Mouse (Mus musculus) midbrain, postnatal 0 days (tissue): ENCODE data around the gene Ston1. TPM values are rescaled to one million over a fixed set of nuclear protein-coding genes. Genes with fewer than 3 reads are reported as not detected.

ENCODE experiments used
- ATAC-seq: fragments of 200-750 bp; cut with Nextera tagmentation; 2 replicates; pipeline ENCODE4 v1.8.0; 2017; ENCODE audit warnings: moderate number of reproducible peaks, mild to moderate bottlenecking, moderate TSS enrichment, moderate library complexity; ENCODE audit not compliant: low FRiP score
- DNase-seq: peaks from one replicate; pipeline ENCODE4 v3.0.0-alpha.2; 2015; ENCODE audit warnings: low spot score
- H3K27ac ChIP-seq: fragments of 300-500 bp; sonication (generic); 2 replicates; pipeline ENCODE4 v1.5.1; 2014; ENCODE audit warnings: low read depth, mild to moderate bottlenecking, low read length, mixed read lengths
- H3K27me3 ChIP-seq: fragments of 300-500 bp; sonication (generic); 2 replicates; pipeline ENCODE4 v1.6.1; 2014; ENCODE audit warnings: low read length, control low read depth, mixed read lengths; ENCODE audit not compliant: insufficient read depth
- H3K36me3 ChIP-seq: fragments of 300-500 bp; sonication (generic); 2 replicates; pipeline ENCODE4 v1.6.1; 2014; ENCODE audit warnings: low read length, control low read depth, mixed read lengths; ENCODE audit not compliant: insufficient read depth
- H3K4me1 ChIP-seq: fragments of 300-500 bp; sonication (generic); 2 replicates; pipeline ENCODE4 v1.6.1; 2014; ENCODE audit warnings: mild to moderate bottlenecking, control low read depth, antibody characterized with exemption, low read length, mixed read lengths; ENCODE audit not compliant: insufficient read depth
- H3K4me2 ChIP-seq: fragments of 300-500 bp; sonication (generic); 2 replicates; pipeline ENCODE4 v1.6.1; 2014; ENCODE audit warnings: low read depth, mild to moderate bottlenecking, low read length, mixed read lengths; ENCODE audit not compliant: poor library complexity, severe bottlenecking
- H3K4me3 ChIP-seq: fragments of 300-500 bp; sonication (generic); 2 replicates; pipeline ENCODE4 v1.5.1; 2014; ENCODE audit warnings: low read depth, mild to moderate bottlenecking, low read length, moderate library complexity
- H3K9ac ChIP-seq: fragments of 300-500 bp; sonication (generic); replicated peaks from 2 replicates; pipeline ENCODE4 v1.6.1; 2014; ENCODE audit warnings: mild to moderate bottlenecking, low read length, moderate library complexity, mixed read lengths; ENCODE audit not compliant: poor library complexity, severe bottlenecking
- H3K9me3 ChIP-seq: fragments of 300-500 bp; sonication (generic); 2 replicates; pipeline ENCODE4 v1.6.1; 2016; ENCODE audit warnings: low read length, control low read depth
- CTCF ChIP-seq: IDR thresholded peaks from 2 replicates; pipeline ENCODE4 v1.5.1; 2016; ENCODE audit warnings: antibody characterized with exemption, mild to moderate bottlenecking
- WGBS: fragments of 180-500 bp; shearing (Covaris S2); extraction: QIAGEN DNeasy Blood & Tissue Kit; methylation state at CpG from one replicate; pipeline ENCODE4 v1.1.7; 2014; 5-methylcytosine and 5-hydroxymethylcytosine counted together
- polyA plus RNA-seq: library from polyadenylated mRNA; unstranded; fragments of >200 nt; fragmentation: Nextera tagmentation; extraction: Ambion mirVana; gene quantifications from 2 replicates; pipeline ENCODE4 v1.2.1, GENCODE M21; 2015
- total RNA-seq: library from RNA; depleted of rRNA; stranded (reverse); fragments of >200 nt; gene quantifications from 2 replicates; pipeline ENCODE4 v1.2.3, GENCODE M21; 2014

Gene Ston1
- total and polyA plus RNA-seq, 2 experiments from 2014 or later: 1.3 to 4.0 TPM

DNA sequence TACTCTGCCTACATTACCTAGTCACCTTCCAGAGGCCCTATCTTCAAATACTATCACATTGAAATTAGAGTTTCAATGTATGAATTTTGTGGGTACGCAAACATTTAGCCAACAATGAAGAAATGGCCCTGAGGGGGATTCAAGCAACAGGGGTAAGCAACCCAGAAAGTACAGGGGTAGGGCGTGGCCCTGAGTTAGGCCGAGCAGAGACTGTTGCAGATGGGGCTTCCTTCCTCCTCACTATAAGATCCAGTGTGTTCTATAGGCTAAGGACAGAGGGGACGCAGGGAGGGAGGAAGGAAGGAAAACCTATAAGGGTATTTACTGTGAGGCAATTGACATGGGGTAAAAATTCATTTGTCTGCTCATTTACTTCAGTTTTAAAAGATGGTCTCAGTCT is 26.9 kb downstream of the Ston1 start:
- H3K4me2 ChIP-seq: no peak overlapping the region
- 90% methylated on average over 4 of the region's 4 CpGs for WGBS
- H3K9ac ChIP-seq: no peak overlapping the region
- ATAC-seq (no peak), DNase-seq (no peak)
- no peak overlapping the region for H3K4me3 ChIP-seq
- H3K9me3 ChIP-seq: no peaks in the 10 kb centered on the region
- no peaks in the 10 kb centered on the region for H3K36me3 ChIP-seq
- no peaks in the 10 kb centered on the region for H3K4me1 ChIP-seq
- H3K27me3 ChIP-seq: no peaks in the 10 kb centered on the region
- no peak for TF ChIP-seq CTCF
- no peak overlapping the region for H3K27ac ChIP-seq

GRCm38 (mm10) chr17:88625350-88625749 is 27.9 kb downstream of the Ston1 start:
- ATAC-seq: no peak
- WGBS: 94% methylated on average over 13 of the region's 13 CpGs
- no peak overlapping the region for H3K4me2 ChIP-seq

GRCm38 (mm10) chr17:88625931-88626330 is 28.4 kb downstream of the Ston1 start:
- 79% methylated on average over 7 of the region's 7 CpGs for WGBS
- Histone ChIP-seq H3K4me3 (no peak overlapping the region), H3K36me3 (no peaks in the 10 kb centered on the region), H3K4me2 (no peak overlapping the region; the same call in 1 of the 2 replicates), H3K27me3 (no peaks in the 10 kb centered on the region), H3K27ac (no peak overlapping the region), H3K4me1 (no peaks in the 10 kb centered on the region), H3K9me3 (no peaks in the 10 kb centered on the region), H3K9ac (no peak overlapping the region)
- no peak for TF ChIP-seq CTCF
- no peak for ATAC-seq
- no peak for DNase-seq

More at GRCm38 (mm10) chr17:88625350-88625749, 27.9 kb downstream of the Ston1 start:
- no peak overlapping the region for H3K9ac ChIP-seq
- H3K4me1 ChIP-seq: no peaks in the 10 kb centered on the region
- no peak overlapping the region for H3K4me3 ChIP-seq
- H3K9me3 ChIP-seq: no peaks in the 10 kb centered on the region
- TF ChIP-seq CTCF: no peak
- H3K27ac ChIP-seq: no peak overlapping the region
- no peaks in the 10 kb centered on the region for H3K27me3 ChIP-seq
- H3K36me3 ChIP-seq: no peaks in the 10 kb centered on the region
- DNase-seq: no peak

DNA sequence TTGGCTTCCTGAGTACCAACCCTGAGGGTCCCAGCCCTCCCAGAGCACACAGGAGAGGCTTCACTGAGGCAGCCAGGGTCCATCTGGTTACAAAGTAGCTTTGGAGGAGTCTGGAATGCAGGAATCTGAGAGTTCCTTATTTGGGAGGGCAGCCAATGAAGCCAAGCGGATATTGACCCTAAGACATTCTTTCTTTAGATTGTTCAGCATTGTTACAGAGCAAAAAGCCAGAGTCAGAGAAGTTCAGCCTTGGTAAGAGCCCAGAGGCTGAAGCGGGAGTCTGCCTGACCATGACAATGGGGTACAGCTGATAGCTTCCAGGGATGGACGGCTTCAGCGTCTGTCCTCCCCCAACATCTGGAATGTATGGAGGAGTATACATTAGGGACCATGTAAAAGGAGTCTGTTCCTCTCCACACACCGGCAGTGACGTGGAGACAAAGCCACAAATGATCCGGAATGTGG is 28.9 kb downstream of the Ston1 start:
- Histone ChIP-seq H3K4me1 (no peaks in the 10 kb centered on the region), H3K27ac (no peak overlapping the region), H3K4me2 (no peak overlapping the region; the same call in 1 of the 2 replicates), H3K4me3 (no peak overlapping the region), H3K27me3 (no peaks in the 10 kb centered on the region), H3K36me3 (no peaks in the 10 kb centered on the region), H3K9ac (no peak overlapping the region), H3K9me3 (no peaks in the 10 kb centered on the region)
- ATAC-seq (no peak), DNase-seq (no peak)
- TF ChIP-seq CTCF: no peak
- 58% methylated on average over 7 of the region's 7 CpGs for WGBS

GRCm38 (mm10) chr17:88627150-88627549 is 29.7 kb downstream of the Ston1 start:
- Histone ChIP-seq H3K36me3 (no peaks in the 10 kb centered on the region), H3K4me2 (no peak overlapping the region), H3K4me1 (no peaks in the 10 kb centered on the region), H3K27ac (no peak overlapping the region), H3K9me3 (no peaks in the 10 kb centered on the region), H3K27me3 (no peaks in the 10 kb centered on the region), H3K4me3 (no peak overlapping the region), H3K9ac (no peak overlapping the region)
- DNase-seq: no peak
- WGBS: 84% methylated on average over 7 of the region's 7 CpGs
- TF ChIP-seq CTCF: no peak
- no peak for ATAC-seq

- Histone ChIP-seq H3K27me3 (no peaks in the 10 kb centered on the region), H3K4me1 (no peaks in the 10 kb centered on the region), H3K27ac (peak overlapping the region; percentile 55), H3K9ac (no peak overlapping the region), H3K36me3 (no peaks in the 10 kb centered on the region), H3K4me2 (no peak overlapping the region), H3K4me3 (no peak overlapping the region), H3K9me3 (no peaks in the 10 kb centered on the region)
- DNase-seq (peak; percentile 62), ATAC-seq (no peak)
- TF ChIP-seq CTCF: no peak
- 47% methylated on average over 9 of the region's 10 CpGs for WGBS
Measured at GRCm38 (mm10) chr17:88628676-88629380, 31.3 kb downstream of the Ston1 start.
